ENCODE assay signal across 8 mouse cellular contexts in the genomic region with DNA sequence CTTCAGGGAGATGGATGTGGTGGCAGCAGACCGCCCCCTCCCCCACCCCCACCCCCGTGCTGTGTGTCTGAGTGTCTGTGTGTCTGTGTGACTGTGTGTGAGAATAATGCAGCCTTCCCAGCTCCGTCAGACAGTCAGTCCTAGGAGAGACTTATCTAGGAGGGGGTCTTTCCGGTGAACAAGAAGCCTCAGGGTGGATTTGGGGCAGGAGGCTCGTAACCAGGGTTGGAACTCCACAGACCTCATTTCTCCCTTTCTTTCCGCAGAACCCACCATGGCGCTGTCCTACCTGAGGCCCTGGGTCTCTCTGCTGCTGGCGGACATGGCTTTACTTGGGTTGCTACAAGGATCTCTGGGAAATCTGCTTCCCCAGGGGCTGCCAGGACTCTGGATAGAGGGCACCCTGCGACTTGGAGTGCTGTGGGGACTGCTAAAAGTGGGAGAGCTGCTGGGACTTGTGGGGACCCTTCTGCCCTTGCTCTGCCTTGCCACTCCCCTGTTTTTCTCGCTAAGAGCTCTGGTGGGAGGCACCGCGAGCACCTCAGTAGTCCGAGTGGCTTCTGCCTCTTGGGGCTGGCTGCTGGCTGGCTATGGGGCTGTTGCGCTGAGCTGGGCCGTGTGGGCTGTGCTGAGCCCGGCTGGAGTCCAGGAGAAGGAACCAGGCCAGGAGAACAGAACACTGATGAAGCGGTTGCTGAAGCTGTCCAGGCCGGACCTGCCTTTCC. TPM values are rescaled to one million over a fixed set of nuclear protein-coding genes. Genes with fewer than 3 reads are reported as not detected.
DNase-seq lines count a peak whose midpoint lies in the region; ATAC-seq lines count a peak whose summit lies in the region.

No protein-coding gene starts in this region.

- WGBS in forebrain, embryonic 15.5 days: 13% methylated on average over 18 of the region's 18 CpGs
- WGBS in hindbrain, embryonic 14.5 days: 14% methylated on average over 18 of the region's 18 CpGs
- 12% methylated on average over 18 of the region's 18 CpGs for WGBS in lung, embryonic 16.5 days

- peaks cover 27% of the 10 kb centered on the region for H3K27me3 ChIP-seq in forebrain, embryonic 15.5 days
- H3K27me3 ChIP-seq in hindbrain, embryonic 14.5 days (ENCODE audit: control insufficient read depth, insufficient read depth, low read length): peaks cover 36% of the 10 kb centered on the region
- no peaks in the 10 kb centered on the region; the same call in 1 of the 2 replicates for H3K27me3 ChIP-seq in lung, embryonic 16.5 days (ENCODE audit: control insufficient read depth, insufficient read depth, low read depth, low read length)

- peak overlapping the region; percentile 53 for H3K9ac ChIP-seq in forebrain, embryonic 15.5 days (replicated peaks)
- H3K9ac ChIP-seq in hindbrain, embryonic 14.5 days: peak overlapping the region; percentile 59
- H3K9ac ChIP-seq in lung, embryonic 16.5 days (ENCODE audit: low read length): peak overlapping the region; percentile 77

- peak overlapping the region; percentile 62 for H3K4me3 ChIP-seq in forebrain, embryonic 15.5 days
- H3K4me3 ChIP-seq in hindbrain, embryonic 14.5 days (replicated peaks; ENCODE audit: low read length): peak overlapping the region; percentile 56
- peak overlapping the region; percentile 71 for H3K4me3 ChIP-seq in lung, embryonic 16.5 days (ENCODE audit: low read length)

- intact Hi-C loops in left cerebral cortex, postnatal 14 days (cut with DNase I): loop anchor here (2.0 kb wide), 1 partner anchor 34 kb away; no protein-coding TSS in a partner anchor

- H3K4me1 ChIP-seq in forebrain, embryonic 15.5 days: peaks cover 11% of the 10 kb centered on the region; the same call in 1 of the 2 replicates
- H3K4me1 ChIP-seq in hindbrain, embryonic 14.5 days (replicated peaks; ENCODE audit: control insufficient read depth, insufficient read depth, low read length): 0 out of 2 replicates have a peak, but pooled peaks cover 3% of the 10 kb centered on the region
- peaks cover 11% of the 10 kb centered on the region for H3K4me1 ChIP-seq in lung, embryonic 16.5 days (replicated peaks; ENCODE audit: control insufficient read depth, insufficient read depth, low read length)

- no peaks in the 10 kb centered on the region for H3K9me3 ChIP-seq in forebrain, embryonic 15.5 days
- H3K9me3 ChIP-seq in hindbrain, embryonic 14.5 days (ENCODE audit: control insufficient read depth, low read length): no peaks in the 10 kb centered on the region
- peaks cover 6% of the 10 kb centered on the region for H3K9me3 ChIP-seq in lung, embryonic 16.5 days (ENCODE audit: control insufficient read depth, low read length)

- peak overlapping the region; percentile 77 for H3K4me2 ChIP-seq in forebrain, embryonic 15.5 days (replicated peaks)
- peak overlapping the region; percentile 81 for H3K4me2 ChIP-seq in hindbrain, embryonic 14.5 days (replicated peaks)
- peak overlapping the region; percentile 97 for H3K4me2 ChIP-seq in lung, embryonic 16.5 days (ENCODE audit: low read depth, low read length)

- DNase-seq in frontal cortex, postnatal 10 days (ENCODE audit: low spot score in 2 of 2): no peak
- peak; percentile 55 for DNase-seq in NIH3T3 (ENCODE audit: low read depth)
- no peak for DNase-seq in hindbrain, embryonic 14.5 days (ENCODE audit: low spot score)
- DNase-seq in testis, postnatal 10 days (ENCODE audit: low spot score): peak; percentile 58
- no peak for DNase-seq in left cerebral cortex, postnatal 14 days (ENCODE audit: low spot score in 2 of 2)

- peak; percentile 73; the same call in 1 of the 2 replicates for ATAC-seq in frontal cortex, adult (ENCODE audit: low TSS enrichment)
- ATAC-seq in forebrain, embryonic 15.5 days (replicated peaks): no peak
- no peak for ATAC-seq in hindbrain, embryonic 14.5 days (ENCODE audit: low FRiP score)
- peak; percentile 37 for ATAC-seq in lung, embryonic 16.5 days (ENCODE audit: low read depth)

- no peak overlapping the region for H3K27ac ChIP-seq in forebrain, embryonic 15.5 days (replicated peaks)
- no peak overlapping the region for H3K27ac ChIP-seq in hindbrain, embryonic 14.5 days
- no peak overlapping the region for H3K27ac ChIP-seq in lung, embryonic 16.5 days (ENCODE audit: low read length)

- no peaks in the 10 kb centered on the region for H3K36me3 ChIP-seq in forebrain, embryonic 15.5 days
- H3K36me3 ChIP-seq in hindbrain, embryonic 14.5 days (replicated peaks; ENCODE audit: control insufficient read depth, insufficient read depth): no peaks in the 10 kb centered on the region
- no peaks in the 10 kb centered on the region for H3K36me3 ChIP-seq in lung, embryonic 16.5 days (ENCODE audit: control insufficient read depth, insufficient read depth, low read length)

RNA-seq across cellular contexts. Expression of gene Tap2, which starts 1.9 kb away (rescaled TPM):
- 1.3 and 1.7 TPM in 2 replicates for polyA plus RNA-seq in forebrain, embryonic 15.5 days (2015; fragmentation: Nextera tagmentation; extraction: Ambion mirVana)
- polyA plus RNA-seq in hindbrain, embryonic 14.5 days (2014; fragmentation: Nextera tagmentation; extraction: Ambion mirVana): 0.72 and 1.6 TPM in 2 replicates
- 12.2 and 18.1 TPM in 2 replicates for polyA plus RNA-seq in lung, embryonic 16.5 days (2015; fragmentation: Nextera tagmentation; extraction: Ambion mirVana)
- total RNA-seq in left cerebral cortex, postnatal 14 days (2021): 1 to 10 TPM; 3.1 to 5.0 TPM

RNA-seq across cellular contexts. Expression of gene Psmb8, which starts 7.7 kb away (rescaled TPM):
- polyA plus RNA-seq in forebrain, embryonic 15.5 days (2015; fragmentation: Nextera tagmentation; extraction: Ambion mirVana): 2.3 and 2.6 TPM in 2 replicates
- 3.6 and 3.8 TPM in 2 replicates for polyA plus RNA-seq in hindbrain, embryonic 14.5 days (2014; fragmentation: Nextera tagmentation; extraction: Ambion mirVana)
- polyA plus RNA-seq in lung, embryonic 16.5 days (2015; fragmentation: Nextera tagmentation; extraction: Ambion mirVana): 21.4 and 37.2 TPM in 2 replicates
- total RNA-seq in left cerebral cortex, postnatal 14 days (2021): 1 to 10 TPM; 2.6 to 2.7 TPM

RNA-seq across cellular contexts. Expression of gene Psmb9, which starts 17.6 kb away (rescaled TPM):
- polyA plus RNA-seq in forebrain, embryonic 15.5 days (2015; fragmentation: Nextera tagmentation; extraction: Ambion mirVana): 0.73 and 1.1 TPM in 2 replicates
- 0.95 and 1.2 TPM in 2 replicates for polyA plus RNA-seq in hindbrain, embryonic 14.5 days (2014; fragmentation: Nextera tagmentation; extraction: Ambion mirVana)
- polyA plus RNA-seq in lung, embryonic 16.5 days (2015; fragmentation: Nextera tagmentation; extraction: Ambion mirVana): 8.8 and 12.8 TPM in 2 replicates
- 1 to 10 TPM; 1.8 to 2.2 TPM for total RNA-seq in left cerebral cortex, postnatal 14 days (2021)

RNA-seq across cellular contexts. Expression of gene Tap1, which starts 17.8 kb away (rescaled TPM):
- 1.5 and 1.6 TPM in 2 replicates for polyA plus RNA-seq in forebrain, embryonic 15.5 days (2015; fragmentation: Nextera tagmentation; extraction: Ambion mirVana)
- polyA plus RNA-seq in hindbrain, embryonic 14.5 days (2014; fragmentation: Nextera tagmentation; extraction: Ambion mirVana): 2.2 and 2.6 TPM in 2 replicates
- polyA plus RNA-seq in lung, embryonic 16.5 days (2015; fragmentation: Nextera tagmentation; extraction: Ambion mirVana): 7.2 and 9.7 TPM in 2 replicates
- total RNA-seq in left cerebral cortex, postnatal 14 days (2021): 1 to 10 TPM; 2.1 to 2.8 TPM

RNA-seq across cellular contexts. Expression of gene H2-Ob, which starts 33.5 kb away (rescaled TPM):
- polyA plus RNA-seq in forebrain, embryonic 15.5 days (2015; fragmentation: Nextera tagmentation; extraction: Ambion mirVana): 0.20 TPM in 1 of 2 replicates, not detected in the other
- polyA plus RNA-seq in hindbrain, embryonic 14.5 days (2014; fragmentation: Nextera tagmentation; extraction: Ambion mirVana): not detected in 2 replicates
- 0.35 and 0.53 TPM in 2 replicates for polyA plus RNA-seq in lung, embryonic 16.5 days (2015; fragmentation: Nextera tagmentation; extraction: Ambion mirVana)
- total RNA-seq in left cerebral cortex, postnatal 14 days (2021): under 1 TPM in 1 of 2 experiments, not detected in 1; 0.15 TPM

Comparison
In these comparisons a context has a peak if more than half of its experiments do, and no peak if none do; other contexts are left out.
1. ATAC-seq: peak in frontal cortex, adult (single experiment) and lung, embryonic 16.5 days (single experiment); none in forebrain, embryonic 15.5 days (single experiment) and hindbrain, embryonic 14.5 days (single experiment).
2. DNase-seq: peak in NIH3T3 (single experiment) and testis, postnatal 10 days (single experiment); none in frontal cortex, postnatal 10 days (0 of 2), hindbrain, embryonic 14.5 days (single experiment) and left cerebral cortex, postnatal 14 days (0 of 2).
3. Peak in every context shown above with its lines, with median percentiles within 50 percentile points of each other: H3K4me2 ChIP-seq, H3K4me3 ChIP-seq and H3K9ac ChIP-seq.